Comparison of ENCODE assay signal across 25 mouse cellular contexts in the genomic region with DNA sequence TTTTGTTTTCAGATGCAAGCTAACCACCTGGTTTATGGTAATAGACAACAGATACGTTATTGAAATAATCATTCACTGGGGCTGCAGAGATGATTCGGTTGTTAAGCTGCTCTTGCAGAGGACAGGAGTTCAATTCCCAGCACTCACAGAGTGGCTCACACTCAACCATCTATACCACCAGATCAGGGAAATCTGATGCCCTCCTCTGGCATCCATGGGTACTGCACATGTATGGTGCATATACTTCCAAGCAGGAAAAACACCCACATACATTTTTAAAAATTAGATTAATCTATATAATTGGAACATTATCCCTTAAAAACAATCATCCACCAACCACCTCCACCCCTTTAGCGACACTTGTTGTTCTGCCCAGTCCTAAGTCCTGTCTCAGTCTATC. TPM values are rescaled to one million over a fixed set of nuclear protein-coding genes. Genes with fewer than 3 reads are reported as not detected.
DNase-seq lines count a peak whose midpoint lies in the region; ATAC-seq and TF ChIP-seq lines count a peak whose summit lies in the region.
"Had no signal": no experiment of that assay in that cellular context is flagged by ENCODE, and none has a peak within 500 bp of the region (broad histone marks: within the 10 kb centered on the region; RNA-seq: fewer than 3 reads in every experiment).

No protein-coding gene starts in this region.

- no peaks in the 10 kb centered on the region for H3K4me1 ChIP-seq in intestine, postnatal 0 days (replicated peaks; ENCODE audit: control insufficient read depth, insufficient read depth, low read length)
- H3K4me1 ChIP-seq in intestine, embryonic 15.5 days (replicated peaks), result no peaks in the 10 kb centered on the region
- H3K4me1 ChIP-seq in megakaryocyte, embryonic 14.5 days, result peaks cover 93% of the 10 kb centered on the region
- H3K4me1 ChIP-seq: forebrain, embryonic 13.5 days; heart, embryonic 12.5 days; hindbrain, embryonic 12.5 days; limb, embryonic 13.5 days; midbrain, embryonic 10.5 days; neural tube, embryonic 15.5 days had no signal

- 91% methylated on average over 3 of the region's 3 CpGs for WGBS in intestine, postnatal 0 days
- WGBS in intestine, embryonic 15.5 days, result 94% methylated on average over 3 of the region's 3 CpGs

- H3K9me3 ChIP-seq in intestine, postnatal 0 days (ENCODE audit: control insufficient read depth), result no peaks in the 10 kb centered on the region; the same call in 1 of the 2 replicates
- H3K9me3 ChIP-seq in intestine, embryonic 15.5 days, result no peaks in the 10 kb centered on the region
- H3K9me3 ChIP-seq in megakaryocyte, embryonic 14.5 days, result peaks cover 16% of the 10 kb centered on the region
- H3K9me3 ChIP-seq: limb, embryonic 13.5 days; liver, embryonic 15.5 days; neural tube, embryonic 15.5 days; stomach, embryonic 15.5 days had no signal

- no peak overlapping the region for H3K9ac ChIP-seq in intestine, postnatal 0 days (ENCODE audit: low read depth, low read length)
- H3K9ac ChIP-seq in intestine, embryonic 15.5 days, result no peak overlapping the region
- H3K9ac ChIP-seq: forebrain, embryonic 13.5 days; heart, embryonic 12.5 days; hindbrain, embryonic 12.5 days; limb, embryonic 13.5 days; liver, embryonic 15.5 days; neural tube, embryonic 15.5 days; stomach, embryonic 15.5 days had no signal

- H3K36me3 ChIP-seq in intestine, postnatal 0 days (ENCODE audit: control insufficient read depth, insufficient read depth), result no peaks in the 10 kb centered on the region
- H3K36me3 ChIP-seq in intestine, embryonic 15.5 days, result no peaks in the 10 kb centered on the region
- H3K36me3 ChIP-seq in megakaryocyte, embryonic 14.5 days (replicated peaks; ENCODE audit: low read length), result peaks cover 89% of the 10 kb centered on the region
- H3K36me3 ChIP-seq: heart, embryonic 12.5 days; hindbrain, embryonic 12.5 days; limb, embryonic 13.5 days; liver, embryonic 15.5 days; midbrain, embryonic 10.5 days; neural tube, embryonic 15.5 days; stomach, embryonic 15.5 days had no signal

- no peak overlapping the region for H3K4me2 ChIP-seq in intestine, postnatal 0 days (replicated peaks; ENCODE audit: low read depth)
- no peak overlapping the region for H3K4me2 ChIP-seq in intestine, embryonic 15.5 days (replicated peaks)
- H3K4me2 ChIP-seq: forebrain, embryonic 13.5 days; heart, embryonic 12.5 days; hindbrain, embryonic 12.5 days; limb, embryonic 13.5 days; liver, embryonic 15.5 days; neural tube, embryonic 15.5 days; stomach, embryonic 15.5 days had no signal

- TF ChIP-seq CTCF in intestine, postnatal 0 days (IDR thresholded peaks at IDR 0.05; ENCODE audit: low read depth), result peak; percentile 17; the same call in 1 of the 2 replicates

- H3K27ac ChIP-seq in intestine, postnatal 0 days (ENCODE audit: low read depth, low read length), result no peak overlapping the region
- no peak overlapping the region for H3K27ac ChIP-seq in intestine, embryonic 15.5 days
- H3K27ac ChIP-seq: forebrain, embryonic 13.5 days; hindbrain, embryonic 12.5 days; limb, embryonic 13.5 days; liver, embryonic 15.5 days; midbrain, embryonic 10.5 days; neural tube, embryonic 15.5 days; stomach, embryonic 15.5 days had no signal

- ATAC-seq in intestine, postnatal 0 days, result no peak
- no peak for ATAC-seq in intestine, embryonic 15.5 days
- ATAC-seq in megakaryocyte, adult 5-6 weeks (ENCODE audit: poor library complexity, severe bottlenecking), result no peak
- no peak for ATAC-seq in CD4-positive, CD25-positive, alpha-beta regulatory T cell, adult 4 months
- ATAC-seq: forebrain, embryonic 13.5 days; inflammation-experienced regulatory T-cells, adult 6 months had no signal

- H3K4me3 ChIP-seq in intestine, postnatal 0 days (ENCODE audit: low read depth, low read length), result no peak overlapping the region
- no peak overlapping the region for H3K4me3 ChIP-seq in intestine, embryonic 15.5 days (replicated peaks)
- peak overlapping the region; percentile 53 for H3K4me3 ChIP-seq in megakaryocyte, embryonic 14.5 days (replicated peaks)
- H3K4me3 ChIP-seq: forebrain, embryonic 13.5 days; heart, embryonic 12.5 days; hindbrain, embryonic 12.5 days; limb, embryonic 13.5 days; liver, embryonic 15.5 days; midbrain, embryonic 10.5 days; neural tube, embryonic 15.5 days; stomach, embryonic 15.5 days had no signal

- no peaks in the 10 kb centered on the region for H3K27me3 ChIP-seq in intestine, postnatal 0 days (replicated peaks; ENCODE audit: control insufficient read depth, insufficient read depth, low read length)
- no peaks in the 10 kb centered on the region for H3K27me3 ChIP-seq in intestine, embryonic 15.5 days (replicated peaks)
- no peaks in the 10 kb centered on the region for H3K27me3 ChIP-seq in megakaryocyte, embryonic 14.5 days (replicated peaks)
- H3K27me3 ChIP-seq: forebrain, embryonic 13.5 days; heart, embryonic 12.5 days; limb, embryonic 13.5 days; liver, embryonic 15.5 days; neural tube, embryonic 15.5 days; stomach, embryonic 15.5 days had no signal

- peak; percentile 54 for DNase-seq in ZHBTc4 (ENCODE audit: low read depth, low spot score)
- no peak for DNase-seq in cerebellum, adult 9-11 months
- DNase-seq: B cell, adult 2 months; cerebellum, adult 2 months; heart, postnatal 14 days; kidney, adult 8-10 months; kidney, postnatal 36 days; layer of hippocampus, adult 9-11 months; lung, postnatal 10 days; thymus, adult 18-20 months; thymus, postnatal 36 days had no signal

RNA-seq across cellular contexts. Expression of a gene that starts 6.7 kb away (rescaled TPM):
- 4.6 and 4.9 TPM in 2 replicates for polyA plus RNA-seq in intestine, postnatal 0 days (2015; fragmentation: Nextera tagmentation; extraction: Ambion mirVana)
- 11.7 and 13.2 TPM in 2 replicates for polyA plus RNA-seq in intestine, embryonic 15.5 days (2015; fragmentation: Nextera tagmentation; extraction: Ambion mirVana)
- 15.7 and 31.2 TPM in 2 replicates for polyA plus RNA-seq in megakaryocyte, embryonic 14.5 days (2012; ENCODE audit: insufficient read depth, low replicate concordance)
- total RNA-seq in megakaryocyte, adult 5-6 weeks (2015), result 1,517 and 1,767 TPM in 2 replicates
- total RNA-seq in megakaryocyte, adult 5-6 weeks (2017), result 1,236 and 1,298 TPM in 2 replicates
- 1 to 10 TPM; 2.1 to 2.5 TPM for polyA plus RNA-seq in CD4-positive, CD25-positive, alpha-beta regulatory T cell, adult 4 months (2017; shearing (Covaris generic))
